Mouse (Mus musculus) c-Kit-positive CD71-negative TER-119-negative erythroid progenitor cells, embryonic 14.5 days (primary cell): ENCODE results near the gene Cox7a1.

Experiments
- DNase-seq: peaks from one replicate; pipeline ENCODE4 v3.0.0-alpha.2; 2013; ENCODE audit warnings: low read depth

Cox7a1 gene

GRCm38 (mm10) chr7:30220008-30220356, 36.0 kb downstream of the Cox7a1 start:
- no peak for DNase-seq

- DNase-seq: no peak
These were observed 37.5 kb downstream of the Cox7a1 start for GRCm38 (mm10) chr7:30221433-30221832.

- no peak for DNase-seq
These were observed 38.3 kb downstream of the Cox7a1 start for GRCm38 (mm10) chr7:30222205-30222604.

DNA sequence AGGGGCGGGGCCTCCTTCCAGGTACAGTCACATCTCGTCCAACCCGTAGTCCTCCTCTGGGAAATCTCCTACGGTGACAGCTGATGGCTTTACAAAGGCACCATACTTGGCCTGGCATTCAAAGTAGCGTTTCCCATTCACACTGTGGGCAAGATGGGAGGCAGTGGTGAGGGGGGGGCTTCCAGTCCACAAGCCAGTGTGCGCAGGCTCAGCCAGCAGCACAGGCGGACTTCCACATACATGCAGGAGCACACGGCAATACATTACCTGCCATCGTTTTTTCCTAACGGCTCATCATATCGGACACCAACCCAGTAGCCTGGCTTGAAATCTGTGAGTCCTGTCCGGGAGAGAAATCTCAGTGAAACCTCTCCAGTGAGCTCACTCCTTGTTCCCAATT, 40.3 kb downstream of the Cox7a1 start:
- no peak for DNase-seq

- no peak for DNase-seq
These were observed 47.4 kb downstream of the Cox7a1 start for GRCm38 (mm10) chr7:30231328-30231668.

DNA sequence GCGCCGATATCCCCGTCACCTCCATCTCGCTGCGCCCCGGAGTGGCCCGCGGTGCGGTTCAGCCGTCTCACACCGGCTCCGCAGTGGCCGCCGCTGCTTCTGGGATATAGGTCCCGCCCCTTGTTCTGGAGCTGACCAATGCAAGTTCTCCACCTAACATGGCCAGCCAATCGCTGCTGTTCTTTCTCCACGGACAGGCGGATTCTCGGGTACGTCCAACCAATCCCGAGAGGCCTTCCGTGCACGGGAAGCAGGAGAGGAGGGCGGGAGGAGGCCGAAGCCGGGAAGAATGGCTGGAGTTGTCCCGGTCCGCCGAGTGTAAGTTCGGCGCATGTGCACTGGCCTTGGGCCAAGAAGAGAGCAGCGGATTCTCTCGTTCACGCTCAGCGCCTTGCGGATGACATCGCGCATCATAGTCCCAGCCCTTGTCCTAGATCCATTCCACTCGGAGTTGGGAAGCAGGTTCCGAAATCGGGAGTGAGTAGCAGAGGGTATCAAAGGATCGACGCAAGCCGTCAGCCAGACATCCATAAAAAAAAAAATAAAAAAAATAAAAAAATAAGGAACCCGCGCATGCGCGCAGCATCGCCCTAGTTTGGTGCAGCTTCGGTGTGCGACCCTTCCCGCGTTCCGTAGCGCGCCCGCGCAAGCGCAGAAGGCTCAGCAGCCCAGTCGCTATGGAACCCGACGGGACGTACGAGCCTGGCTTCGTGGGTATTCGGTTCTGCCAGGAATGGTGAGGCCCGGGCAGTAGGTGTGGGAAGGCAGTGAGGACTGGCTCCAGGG, 47.9 kb downstream of the Cox7a1 start, which contains the start of the genes Polr2i and Tbcb:
Polr2i (plus strand) TSS at position 280 of the 786 bp plus-strand sequence.
Tbcb (minus strand) TSS at position 604 of the 786 bp plus-strand sequence.
- peak; percentile 95 for DNase-seq

DNA sequence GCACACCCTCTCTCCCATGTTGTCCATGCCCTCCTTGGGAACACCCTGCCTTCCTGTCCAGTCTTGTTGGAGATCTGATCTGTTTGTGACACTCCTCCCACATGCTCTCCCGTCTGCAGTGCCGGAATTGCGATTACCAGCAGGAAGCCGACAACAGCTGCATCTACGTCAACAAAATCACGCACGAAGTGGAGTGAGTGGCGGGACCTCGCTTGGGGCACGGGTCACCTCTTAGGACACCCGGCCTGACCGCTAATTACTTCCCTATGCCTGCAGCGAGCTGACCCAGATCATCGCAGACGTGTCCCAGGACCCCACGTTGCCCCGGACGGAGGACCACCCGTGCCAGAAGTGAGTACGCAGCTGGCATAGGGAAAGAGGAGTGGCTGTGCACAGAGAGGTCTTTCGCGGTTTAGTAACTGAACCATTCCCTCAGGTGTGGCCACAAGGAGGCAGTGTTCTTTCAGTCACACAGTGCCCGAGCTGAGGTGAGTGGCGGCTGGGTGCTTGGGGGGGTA, 48.7 kb downstream of the Cox7a1 start:
- DNase-seq: no peak

DNA sequence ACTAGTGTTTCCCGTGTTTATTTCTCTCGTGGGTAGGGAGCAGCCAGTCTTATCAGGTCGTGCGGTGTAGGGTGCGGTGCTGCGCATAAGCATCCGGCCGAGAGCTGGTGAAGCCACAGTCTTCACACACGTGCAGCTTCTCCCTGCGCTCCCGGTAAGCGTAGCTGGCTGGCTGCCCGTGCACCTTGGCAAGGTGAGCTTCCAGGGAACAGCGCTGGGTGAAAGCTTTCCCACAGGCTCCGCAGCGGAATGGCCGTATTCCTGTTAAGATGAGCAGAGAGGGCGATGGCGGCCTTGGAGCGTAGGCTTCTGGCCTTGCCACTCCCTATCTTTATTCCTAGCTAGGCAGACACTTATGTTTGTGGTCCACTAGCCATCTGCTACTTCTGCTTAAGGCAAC, 49.4 kb downstream of the Cox7a1 start:
- no peak for DNase-seq

DNA sequence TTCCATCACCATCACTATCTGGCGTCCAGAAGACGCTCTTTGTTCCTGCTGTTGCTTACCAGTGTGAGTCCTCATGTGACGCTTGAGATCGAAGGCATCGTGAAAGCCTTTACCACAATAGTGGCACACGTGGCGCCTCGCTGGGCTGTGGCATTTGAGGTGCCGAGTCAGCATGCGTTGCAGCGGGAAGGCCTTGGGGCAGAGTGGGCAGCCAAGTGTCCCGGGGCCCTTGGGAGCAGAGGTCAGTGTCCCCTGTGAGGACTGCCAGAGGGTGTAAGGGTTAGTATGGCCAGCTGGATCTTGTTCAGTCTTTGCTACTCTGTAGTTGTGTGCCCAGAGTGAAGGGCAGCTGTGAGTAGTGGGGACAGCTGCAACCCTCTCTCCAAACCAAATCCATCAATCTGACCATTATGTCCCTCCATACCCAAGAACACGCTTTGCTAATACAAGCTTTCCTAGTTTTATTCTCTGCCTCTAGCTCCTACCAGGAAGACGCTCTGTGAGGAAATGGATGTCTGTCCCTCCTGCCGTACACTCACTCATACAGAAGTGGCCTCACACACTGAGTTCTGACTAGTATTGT, 50.4 kb downstream of the Cox7a1 start:
- DNase-seq: no peak

DNA sequence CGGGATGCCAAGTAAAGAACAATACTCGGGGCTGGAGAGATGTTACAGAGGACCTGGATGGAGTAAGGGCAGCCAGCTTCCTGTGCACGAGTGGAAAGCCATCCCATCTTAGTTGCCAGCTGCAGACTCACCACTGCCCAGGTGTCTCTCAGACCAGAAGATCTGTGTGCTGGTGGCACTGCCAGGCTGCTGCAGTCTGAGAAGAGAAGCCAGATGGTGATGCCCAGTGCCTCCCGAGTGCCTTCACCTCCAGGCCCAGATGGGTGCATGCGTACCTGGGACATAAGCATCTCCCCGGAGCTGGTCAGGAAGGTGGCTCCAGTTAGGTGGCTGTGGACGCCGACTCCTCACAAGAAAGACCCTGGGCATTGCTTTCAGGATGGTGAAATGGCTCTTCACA, 51.1 kb downstream of the Cox7a1 start:
- no peak for DNase-seq

DNA sequence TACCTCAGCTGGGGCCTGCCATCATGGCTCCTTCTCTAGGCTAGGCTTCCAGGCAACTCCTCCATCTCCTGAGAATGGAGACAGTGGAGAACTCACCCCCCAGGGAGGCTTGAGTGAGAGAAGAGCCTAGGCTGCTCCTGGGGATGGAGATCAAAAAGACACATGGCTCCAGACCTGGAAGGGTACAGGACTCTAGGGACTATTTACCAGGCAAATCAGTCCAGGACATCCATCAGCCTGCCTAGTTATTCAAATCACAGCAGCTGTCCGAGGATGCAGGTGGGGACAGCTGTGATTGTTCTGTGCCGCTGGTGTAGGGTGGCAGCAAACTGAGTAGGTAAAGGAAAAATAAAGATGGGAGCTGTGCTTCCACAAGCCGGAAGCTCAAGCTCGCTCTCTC, 51.7 kb downstream of the Cox7a1 start, which contains the start of gene Ovol3:
Ovol3 (minus strand) TSS at position 101 of the 400 bp plus-strand sequence.
- no peak for DNase-seq
